Mouse (Mus musculus) ES-E14 (cell line): ENCODE data around the gene Slc2a8. TPM values are rescaled to one million over a fixed set of nuclear protein-coding genes. Genes with fewer than 3 reads are reported as not detected.

ENCODE experiments used
- DNase-seq: peaks from one replicate; pipeline ENCODE4 v3.0.0-alpha.2; 2013; ENCODE audit warnings: low read depth, low spot score
- H3K27ac ChIP-seq: 2 replicates; pipeline ENCODE4 v1.5.1; 2012; ENCODE audit warnings: low read depth, mild to moderate bottlenecking, low read length, moderate library complexity, mixed read lengths; ENCODE audit not compliant: poor library complexity, insufficient read depth, severe bottlenecking
- H3K36me3 ChIP-seq: 2 replicates; pipeline ENCODE4 v1.6.1; 2012; ENCODE audit warnings: mild to moderate bottlenecking, low read length, moderate library complexity, mixed read lengths; ENCODE audit not compliant: control insufficient read depth, poor library complexity, insufficient read depth, severe bottlenecking
- H3K4me1 ChIP-seq, 2 experiments: fragments of 150-350 bp in 1 of 2; sonication (generic) in 1 of 2; 2 replicates each; pipeline ENCODE4 v1.6.1; 2012; ENCODE audit warnings: low read length in 2 of 2, mild to moderate bottlenecking in 1 of 2, mixed read lengths in 1 of 2; ENCODE audit not compliant: control insufficient read depth in 2 of 2, insufficient read depth in 2 of 2, poor library complexity in 1 of 2
- H3K4me3 ChIP-seq, 2 experiments: fragments of 150-350 bp in 1 of 2; sonication (generic) in 1 of 2; 2 replicates each; pipeline ENCODE4 v1.5.1; 2012; ENCODE audit warnings: low read length in 2 of 2, low read depth in 1 of 2, mild to moderate bottlenecking in 1 of 2, mixed read lengths in 1 of 2; ENCODE audit not compliant: insufficient read depth in 1 of 2, poor library complexity in 1 of 2, severe bottlenecking in 1 of 2
- H3K9ac ChIP-seq: 2 replicates; pipeline ENCODE4 v1.6.1; 2012; ENCODE audit warnings: low read depth, mild to moderate bottlenecking, low read length, mixed read lengths; ENCODE audit not compliant: poor library complexity, insufficient read depth, severe bottlenecking
- H3K9me3 ChIP-seq: fragments of 150-350 bp; sonication (generic); 2 replicates; pipeline ENCODE4 v1.6.1; 2012; ENCODE audit warnings: low read depth, mild to moderate bottlenecking, low read length; ENCODE audit not compliant: control insufficient read depth, insufficient read depth
- CHD2 ChIP-seq: IDR thresholded peaks from 2 replicates; pipeline ENCODE4 v1.6.1; 2014; ENCODE audit warnings: mild to moderate bottlenecking, low read depth, low read length, inconsistent platforms
- HCFC1 ChIP-seq: IDR thresholded peaks from 2 replicates; pipeline ENCODE4 v1.6.1; 2012; ENCODE audit warnings: low read length, inconsistent platforms, borderline replicate concordance; ENCODE audit not compliant: insufficient read depth
- MAFK ChIP-seq: IDR thresholded peaks from 2 replicates; pipeline ENCODE4 v1.6.1; 2014; ENCODE audit warnings: mild to moderate bottlenecking, low read depth, low read length, inconsistent platforms; ENCODE audit not compliant: insufficient read depth
- ZC3H11A ChIP-seq: IDR thresholded peaks from 2 replicates; pipeline ENCODE4 v1.6.1; 2012; ENCODE audit warnings: low read depth, mild to moderate bottlenecking, inconsistent platforms, low read length, borderline replicate concordance
- ZNF384 ChIP-seq: IDR thresholded peaks from 2 replicates; pipeline ENCODE4 v1.6.1; 2012; ENCODE audit warnings: low read depth, low read length, inconsistent platforms
- in situ Hi-C, 2 experiments: fragments of 600-800 bp; cut with MboI; formaldehyde crosslinking; loops; one replicate each; pipeline ENCODE4 v1.15.1; 2025; ENCODE audit warnings: low sequenced_read_pairs in 2 of 2, inconsistent platforms in 1 of 2; ENCODE audit not compliant: unreplicated experiment in 2 of 2
- total RNA-seq: library from RNA; depleted of rRNA; stranded (reverse); fragments of 300-350 nt; gene quantifications from 2 replicates; pipeline ENCODE4 v1.2.3, GENCODE M21; 2012

The Slc2a8 gene
- total RNA-seq, 1 experiment, result 25.7 TPM

- in situ Hi-C loops, result no loop called here
Observed at GRCm38 (mm10) chr2:32960273-32960672, 21.6 kb downstream of the Slc2a8 start.

GRCm38 (mm10) chr2:32957344-32957743 is 24.5 kb downstream of the Slc2a8 start:
- TF ChIP-seq MAFK, result no peak
- TF ChIP-seq ZNF384, result no peak
- no peak for TF ChIP-seq ZC3H11A
- TF ChIP-seq CHD2, result no peak
- no peak for TF ChIP-seq HCFC1
- Histone ChIP-seq H3K36me3 (peaks cover 33% of the 10 kb centered on the region), H3K9ac (no peak overlapping the region), H3K27ac (no peak overlapping the region), H3K9me3 (no peaks in the 10 kb centered on the region), H3K4me3 (no peak overlapping the region), H3K4me1 (peaks cover 0 to 3% of the 10 kb centered on the region in 2 experiments; a peak in 1 of 4 replicates)
- DNase-seq, result no peak
- in situ Hi-C loops, result no loop called here

More at GRCm38 (mm10) chr2:32960273-32960672, 21.6 kb downstream of the Slc2a8 start:
- Histone ChIP-seq H3K9ac (peak overlapping the region; percentile 100; the same call in 1 of the 2 replicates), H3K36me3 (peaks cover 41% of the 10 kb centered on the region), H3K27ac (no peak overlapping the region), H3K4me1 (peaks cover 0 to 3% of the 10 kb centered on the region in 2 experiments; a peak in 1 of 4 replicates), H3K9me3 (no peaks in the 10 kb centered on the region), H3K4me3 (no peak overlapping the region)
- TF ChIP-seq ZC3H11A (no peak), CHD2 (no peak), MAFK (no peak), HCFC1 (no peak), ZNF384 (no peak)
- no peak for DNase-seq

GRCm38 (mm10) chr2:32954581-32954980 is 27.3 kb downstream of the Slc2a8 start:
- no peak overlapping the region for H3K27ac ChIP-seq
- no peak overlapping the region for H3K9ac ChIP-seq
- H3K4me1 ChIP-seq, result no peaks in the 10 kb centered on the region
- no peak overlapping the region for H3K4me3 ChIP-seq
- in situ Hi-C loops, result no loop called here
- TF ChIP-seq ZC3H11A (no peak), CHD2 (no peak), ZNF384 (no peak), MAFK (no peak), HCFC1 (no peak)
- peaks cover 38% of the 10 kb centered on the region for H3K36me3 ChIP-seq
- no peaks in the 10 kb centered on the region for H3K9me3 ChIP-seq
- no peak for DNase-seq

GRCm38 (mm10) chr2:32947454-32947853 is 34.4 kb downstream of the Slc2a8 start:
- Histone ChIP-seq H3K4me3 (no peak overlapping the region), H3K27ac (no peak overlapping the region), H3K4me1 (peaks cover 0 to 4% of the 10 kb centered on the region in 2 experiments; a peak in 2 of 4 replicates), H3K36me3 (peaks cover 32% of the 10 kb centered on the region; the same call in 1 of the 2 replicates), H3K9ac (no peak overlapping the region), H3K9me3 (no peaks in the 10 kb centered on the region)
- TF ChIP-seq MAFK (no peak), ZC3H11A (no peak)
- no peak for DNase-seq
- in situ Hi-C loops, result no loop called here

GRCm38 (mm10) chr2:32940483-32940882 is 41.4 kb downstream of the Slc2a8 start:
- in situ Hi-C loops, result no loop called here
- TF ChIP-seq HCFC1 (no peak), CHD2 (no peak), MAFK (no peak), ZNF384 (no peak), ZC3H11A (no peak)
- peaks cover 32% of the 10 kb centered on the region; the same call in 1 of the 2 replicates for H3K36me3 ChIP-seq
- H3K27ac ChIP-seq, result no peak overlapping the region
- no peaks in the 10 kb centered on the region for H3K9me3 ChIP-seq
- peak overlapping the region in 1 of 2 experiments; percentile 26; a peak in 1 of 4 replicates for H3K4me3 ChIP-seq
- H3K9ac ChIP-seq, result peak overlapping the region; percentile 38; the same call in 1 of the 2 replicates
- no peak for DNase-seq
- peaks cover 0 to 12% of the 10 kb centered on the region in 2 experiments; a peak in 2 of 4 replicates for H3K4me1 ChIP-seq
